Comparison of ENCODE assay signal across 18 mouse cellular contexts in genomic region chr6:97516941-97517340, GRCm38 (mm10).
"Had no signal": no experiment of that assay in that cellular context is flagged by ENCODE, and none has a peak within 500 bp of the region (broad histone marks: within the 10 kb centered on the region; RNA-seq: fewer than 3 reads in every experiment).

No protein-coding gene starts in this region.

- H3K4me2 ChIP-seq: limb, embryonic 12.5 days; limb, embryonic 15.5 days; liver, embryonic 12.5 days; liver, embryonic 15.5 days; midbrain, embryonic 11.5 days had no signal

- H3K27ac ChIP-seq: kidney, postnatal 0 days; left cerebral cortex, adult 2 months; limb, embryonic 12.5 days; limb, embryonic 15.5 days; liver, embryonic 12.5 days; liver, embryonic 15.5 days had no signal

- ATAC-seq: liver, embryonic 12.5 days had no signal

- H3K27me3 ChIP-seq: limb, embryonic 12.5 days; limb, embryonic 15.5 days; liver, embryonic 12.5 days; liver, embryonic 15.5 days had no signal

- DNase-seq: layer of hippocampus, postnatal 36 days; left cerebral cortex, postnatal 4 days; lung, adult 2 months; lung, postnatal 14 days; lung, postnatal 4 days; midbrain, embryonic 14.5 days; retina, postnatal 1 day; right cerebral cortex, postnatal 25 days; spleen, adult 18-20 months; thymus, adult 18-20 months; thymus, postnatal 36 days had no signal

- H3K36me3 ChIP-seq: limb, embryonic 12.5 days; limb, embryonic 15.5 days; liver, embryonic 12.5 days; liver, embryonic 15.5 days had no signal

- H3K9me3 ChIP-seq: limb, embryonic 12.5 days; limb, embryonic 15.5 days; liver, embryonic 12.5 days; liver, embryonic 15.5 days had no signal

- H3K9ac ChIP-seq: limb, embryonic 12.5 days; limb, embryonic 15.5 days; liver, embryonic 12.5 days; liver, embryonic 15.5 days had no signal

- H3K4me3 ChIP-seq: left cerebral cortex, adult 2 months; limb, embryonic 12.5 days; limb, embryonic 15.5 days; liver, embryonic 12.5 days; liver, embryonic 15.5 days had no signal
